Mouse (Mus musculus) kidney, adult 8-10 months (tissue): ENCODE data around the gene Ap2m1.
"Not testable (repeated sequence)": the region's sequence is repeated elsewhere in the genome, so short reads cannot be mapped to it uniquely, and the experiment has no call there.

Experiments
- DNase-seq, 2 experiments: peaks; one replicate each; pipeline ENCODE4 v3.0.0; 2022

The Ap2m1 gene

DNA sequence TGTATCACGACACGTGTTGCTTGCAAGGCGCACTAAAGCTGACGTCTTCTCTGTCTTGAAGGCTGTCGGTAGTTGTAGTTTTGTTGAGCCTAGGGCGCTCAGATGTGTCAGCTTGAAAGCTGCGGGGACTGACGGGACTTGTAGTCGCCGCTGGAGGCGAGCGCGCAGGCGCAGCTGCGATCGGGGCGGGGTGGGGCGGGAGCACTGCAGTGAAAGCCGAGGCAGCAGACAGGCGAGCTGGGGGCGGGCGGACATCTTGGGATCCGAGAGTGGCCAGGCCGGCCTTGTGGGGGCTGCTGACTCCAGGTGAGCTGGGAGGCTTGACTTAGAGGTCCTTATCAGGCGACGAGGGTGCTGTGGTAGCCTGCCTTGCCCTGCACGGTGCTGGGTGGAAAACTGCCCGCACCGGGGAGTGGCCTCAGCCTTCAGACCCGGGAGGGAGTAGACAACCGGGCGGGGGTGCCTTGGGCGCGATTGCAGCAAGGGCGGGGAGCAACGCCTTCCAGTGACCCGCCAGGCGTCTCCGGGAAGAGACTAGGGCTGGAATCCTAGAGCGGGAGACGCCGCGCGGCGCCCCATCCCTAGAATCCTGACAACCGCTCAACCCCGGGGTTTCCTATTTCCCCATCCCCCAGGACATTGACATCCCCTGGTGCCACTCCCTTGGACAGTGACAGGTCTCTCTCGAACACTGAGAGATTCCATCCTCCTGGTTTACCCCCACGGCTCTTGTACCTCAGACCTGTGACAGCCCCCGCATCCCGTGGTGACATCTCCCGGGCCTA, at the start of gene Ap2m1:
TSS of gene Ap2m1 (plus strand) at position 183 of the 785 bp plus-strand sequence.
- peak; percentile 94 to 99 for DNase-seq

- DNase-seq, result peak; percentile 77 to 81
Observed at GRCm38 (mm10) chr16:20486048-20486447, 49.2 kb upstream of the Ap2m1 start.

DNA sequence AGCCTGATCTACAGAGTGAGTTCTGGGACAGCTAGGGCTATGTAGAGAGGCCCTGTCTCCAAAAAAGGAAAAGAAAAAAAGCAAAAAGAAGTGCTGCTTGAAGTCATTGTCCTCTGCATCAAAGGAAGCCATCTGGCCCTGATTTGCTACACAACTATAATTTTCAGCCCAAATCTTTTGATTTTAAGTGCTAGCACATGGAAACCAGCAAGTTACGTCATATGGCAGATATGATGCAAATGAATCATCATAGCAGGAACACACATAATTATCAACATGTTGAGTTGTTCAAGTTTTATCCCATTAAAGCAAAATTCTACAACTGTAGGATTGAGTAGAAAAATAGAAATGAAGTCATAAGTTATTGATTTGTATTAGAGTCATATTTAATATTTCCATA, 47.1 kb upstream of the Ap2m1 start:
- DNase-seq, result no peak

- DNase-seq, result not testable (repeated sequence)
Observed at GRCm38 (mm10) chr16:20488751-20489150, 46.5 kb upstream of the Ap2m1 start.

GRCm38 (mm10) chr16:20489233-20489632, 46.0 kb upstream of the Ap2m1 start:
- DNase-seq, result no peak

GRCm38 (mm10) chr16:20490581-20490980, 44.7 kb upstream of the Ap2m1 start:
- DNase-seq, result peak in 1 of 2 experiments; percentile 28

GRCm38 (mm10) chr16:20491301-20491700, 44.0 kb upstream of the Ap2m1 start:
- no peak for DNase-seq

GRCm38 (mm10) chr16:20493452-20493851, 41.8 kb upstream of the Ap2m1 start:
- no peak for DNase-seq

GRCm38 (mm10) chr16:20496671-20497600, 38.3 kb upstream of the Ap2m1 start:
- peak; percentile 63 to 69 for DNase-seq

DNA sequence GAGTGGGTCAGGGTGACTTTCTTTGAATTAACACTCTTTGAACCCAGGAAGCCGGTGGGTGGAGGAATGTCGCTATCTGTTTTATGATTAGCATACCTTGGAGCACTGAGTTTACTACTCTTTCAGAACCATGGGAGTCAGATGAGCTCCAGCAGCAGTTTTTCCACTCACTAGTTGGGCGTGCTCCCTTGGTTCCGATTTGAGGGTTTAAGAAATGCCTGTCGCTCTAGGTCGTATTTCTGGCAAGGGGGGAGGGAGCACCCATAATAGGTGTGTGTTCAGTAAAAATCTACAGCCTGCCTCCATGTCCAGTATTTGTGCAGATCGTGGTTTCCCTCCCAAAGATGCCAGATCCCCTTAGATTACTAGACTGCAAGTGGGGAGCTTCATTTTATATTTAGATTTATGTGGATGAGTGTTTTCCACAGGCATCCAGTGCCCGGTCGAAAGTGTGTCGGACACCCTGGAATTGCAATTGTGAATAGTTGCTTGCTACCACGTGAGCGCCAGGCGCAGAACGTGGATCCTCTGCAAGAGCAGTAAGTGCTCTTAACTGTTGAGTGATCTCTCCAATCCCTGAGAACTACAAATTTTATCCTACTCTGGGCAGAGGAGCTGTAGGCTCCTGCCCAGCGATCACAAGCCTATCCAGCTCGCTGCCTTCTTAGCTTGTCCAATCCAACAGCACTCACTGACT, 37.1 kb upstream of the Ap2m1 start:
- peak; percentile 29 to 34 for DNase-seq

DNA sequence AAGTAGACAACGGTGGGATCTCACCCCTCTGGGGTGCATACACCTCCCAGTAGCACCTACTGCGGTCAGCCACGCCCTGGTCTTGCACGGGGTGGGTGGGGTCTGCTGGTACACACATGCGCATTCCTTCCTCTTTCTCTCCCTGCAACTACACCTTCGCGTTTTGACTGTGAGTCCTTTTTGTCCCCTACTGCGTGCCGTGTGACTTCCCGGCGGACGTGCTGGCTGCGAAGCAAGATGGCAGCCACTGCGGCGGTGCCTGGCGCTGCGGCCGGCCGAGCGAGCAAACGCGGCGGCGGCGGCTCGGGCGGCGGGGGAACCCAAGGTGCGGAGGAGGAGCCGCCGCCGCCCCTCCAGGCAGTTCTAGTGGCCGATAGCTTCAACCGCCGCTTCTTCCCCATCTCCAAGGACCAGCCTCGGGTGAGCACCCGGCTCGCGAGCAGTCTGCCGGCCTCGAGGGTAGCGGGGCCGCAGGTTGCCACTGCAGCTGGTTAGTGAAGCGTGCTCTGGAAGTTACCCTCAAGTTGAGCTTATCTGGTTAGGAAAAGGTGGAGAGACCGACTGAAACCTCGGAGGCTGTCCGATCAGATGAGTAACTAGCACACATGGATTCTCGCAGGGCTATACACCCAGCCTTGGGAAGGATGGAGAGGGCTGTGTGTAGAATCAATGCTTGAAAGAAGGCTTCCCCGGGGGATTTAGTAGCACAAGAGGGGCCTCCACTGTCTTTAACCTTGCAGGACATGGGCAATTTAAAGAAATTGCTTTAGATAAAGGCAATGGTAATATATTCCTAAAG, 36.4 kb upstream of the Ap2m1 start, which contains the start of gene Eif2b5:
TSS of gene Eif2b5 (plus strand) at position 141 of the 799 bp plus-strand sequence.
- DNase-seq, result peak; percentile 97

GRCm38 (mm10) chr16:20506000-20506399, 29.3 kb upstream of the Ap2m1 start:
- no peak for DNase-seq

DNA sequence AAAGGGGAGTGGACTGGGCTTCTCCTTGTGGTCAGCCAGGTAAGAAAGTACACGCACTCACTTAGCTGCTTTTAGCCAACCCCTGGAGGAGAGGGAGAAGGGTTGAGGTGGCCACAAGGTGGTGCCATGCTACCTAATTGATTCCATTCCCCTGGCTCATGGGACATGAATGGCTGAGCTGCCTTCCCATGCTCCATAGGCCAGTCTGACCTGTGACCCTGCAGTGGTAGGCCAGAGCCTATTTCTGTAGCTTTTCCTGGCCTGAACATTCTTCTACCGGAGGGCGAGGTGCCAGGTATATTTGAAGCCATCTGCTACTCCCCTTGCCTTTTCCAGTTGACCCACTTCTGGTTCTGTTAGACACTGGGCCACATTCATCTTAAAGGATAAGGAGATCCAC, 25.9 kb upstream of the Ap2m1 start:
- DNase-seq, result peak; percentile 53 to 74

GRCm38 (mm10) chr16:20511277-20511847, 23.9 kb upstream of the Ap2m1 start:
- no peak for DNase-seq

DNA sequence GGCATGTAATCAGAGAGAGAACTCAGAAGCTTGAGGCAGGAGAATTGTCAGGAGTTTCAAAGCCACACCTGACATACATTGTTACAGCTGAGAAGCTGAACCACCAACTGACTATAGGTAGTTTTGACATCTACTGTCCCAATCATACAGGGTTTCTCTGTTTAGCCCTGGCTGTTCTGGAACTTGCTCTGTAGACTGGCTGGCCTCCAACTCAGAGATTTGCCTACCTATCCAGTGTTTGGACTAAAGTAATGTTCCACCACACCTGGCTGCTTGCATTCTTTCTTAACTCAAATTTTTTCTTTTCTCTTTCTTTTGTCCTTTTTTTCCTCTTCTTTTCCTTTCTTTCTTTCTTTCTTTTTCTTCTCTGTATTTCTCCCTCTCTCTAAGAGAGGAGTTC, 19.2 kb upstream of the Ap2m1 start:
- peak in 1 of 2 experiments; percentile 46 for DNase-seq

DNA sequence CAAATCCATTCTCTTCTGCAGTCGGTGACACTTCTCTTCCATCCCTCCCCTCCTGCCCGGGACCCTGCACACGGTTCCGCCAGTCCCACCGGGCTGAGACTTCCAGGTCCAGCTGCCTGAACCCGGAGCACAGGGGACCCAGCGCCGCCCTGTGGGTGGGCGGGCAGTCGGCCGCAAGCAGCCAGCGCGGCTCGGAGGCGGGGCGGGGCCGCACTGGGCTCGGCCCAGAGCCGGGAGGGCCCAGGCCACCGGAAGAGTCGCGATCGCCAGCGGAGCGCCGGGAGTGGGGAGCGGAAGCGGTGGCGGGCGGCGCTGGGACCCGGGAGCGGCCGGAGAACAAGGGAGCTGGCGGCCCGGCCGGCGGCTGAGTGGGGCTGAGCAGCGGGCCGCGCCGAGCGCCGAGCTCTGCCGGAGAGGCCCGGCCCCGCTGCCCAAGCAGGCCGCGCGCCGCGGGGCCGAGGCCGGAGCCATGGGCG, 18.5 kb upstream of the Ap2m1 start, which contains the start of gene Dvl3:
TSS of gene Dvl3 (plus strand) at position 257 of the 476 bp plus-strand sequence.
- peak; percentile 90 to 92 for DNase-seq

GRCm38 (mm10) chr16:20517216-20517615, 18.1 kb upstream of the Ap2m1 start:
- peak in 1 of 2 experiments; percentile 41 for DNase-seq

- peak; percentile 30 to 40 for DNase-seq
Observed at GRCm38 (mm10) chr16:20517701-20518374, 17.4 kb upstream of the Ap2m1 start.

DNA sequence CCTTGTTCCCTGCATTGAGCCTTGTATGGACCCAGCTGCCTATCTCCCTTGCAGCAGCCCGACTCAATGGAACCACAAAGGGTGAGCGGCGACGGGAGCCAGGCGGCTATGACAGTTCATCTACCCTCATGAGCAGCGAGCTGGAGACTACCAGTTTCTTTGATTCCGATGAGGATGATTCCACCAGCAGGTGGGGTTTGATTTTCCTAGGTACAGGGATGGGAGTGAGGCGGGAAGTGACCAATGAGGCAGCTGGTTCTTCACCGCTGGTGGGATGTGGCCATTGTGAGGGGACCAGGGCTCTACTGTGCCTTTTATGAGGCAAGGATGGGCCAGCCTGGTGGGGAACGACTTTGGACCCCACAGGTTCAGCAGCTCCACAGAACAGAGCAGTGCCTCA, 11.4 kb upstream of the Ap2m1 start:
- DNase-seq, result no peak

DNA sequence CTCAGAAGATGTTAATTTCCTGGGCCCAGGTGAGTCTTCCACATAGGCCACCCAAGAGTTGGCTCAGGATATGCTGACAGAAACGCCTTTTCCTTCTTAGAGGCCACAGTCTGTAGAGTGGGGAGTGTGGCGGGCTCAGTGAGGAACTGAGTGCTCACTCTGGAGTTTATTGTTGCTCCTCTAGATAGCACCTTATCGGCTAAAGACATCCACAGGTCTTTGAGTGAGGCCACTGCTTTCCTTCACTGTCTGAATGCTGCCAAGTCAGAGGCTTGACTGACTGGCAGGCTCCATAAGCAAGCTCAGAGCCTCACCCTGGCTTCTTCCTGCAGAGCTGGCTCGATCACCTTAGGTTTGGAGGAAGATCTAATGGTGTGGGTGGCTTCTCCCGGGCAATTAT, 6.5 kb upstream of the Ap2m1 start:
- no peak for DNase-seq

DNA sequence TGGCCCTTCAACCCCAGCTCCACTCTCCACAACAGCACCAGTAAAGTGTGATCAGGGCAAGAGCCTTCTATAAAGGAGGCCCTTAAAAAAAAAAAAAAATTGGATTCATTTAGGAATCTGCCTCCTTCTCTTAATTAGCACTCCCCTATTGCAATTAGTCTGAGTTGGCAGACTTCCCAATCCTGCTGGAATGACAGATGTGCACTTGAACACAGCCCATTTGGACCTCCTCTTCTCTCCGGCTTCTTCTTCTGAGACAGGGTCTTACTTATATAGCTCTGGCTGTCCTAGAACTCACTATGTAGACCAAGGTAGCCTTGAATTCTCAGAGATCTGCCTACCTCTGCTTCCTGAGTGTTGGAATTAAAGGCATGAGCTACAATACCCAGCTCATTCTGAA, 5.9 kb upstream of the Ap2m1 start:
- DNase-seq, result no peak
